Comparison of ENCODE assay signal across 9 mouse cellular contexts in the genomic region with DNA sequence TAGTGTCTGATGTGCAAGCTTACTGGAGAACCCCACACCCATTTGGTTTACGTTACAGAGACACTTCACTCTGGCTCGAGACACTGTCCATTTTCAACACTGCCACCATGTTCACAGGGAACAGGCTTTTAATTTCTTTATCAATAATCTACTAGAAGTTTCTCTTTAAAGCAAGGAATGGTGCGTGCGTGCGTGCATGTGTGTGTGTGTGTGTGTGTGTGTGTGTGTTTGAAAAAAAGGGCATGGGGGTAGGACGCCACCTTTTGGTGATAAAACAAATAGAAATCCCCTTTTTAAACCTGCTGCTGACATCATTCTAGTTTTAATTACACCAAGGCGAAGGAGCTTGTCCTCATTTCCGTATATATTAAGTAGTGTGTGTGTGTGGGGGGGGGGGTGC. TPM values are rescaled to one million over a fixed set of nuclear protein-coding genes. Genes with fewer than 3 reads are reported as not detected.
DNase-seq lines count a peak whose midpoint lies in the region; ATAC-seq and TF ChIP-seq lines count a peak whose summit lies in the region.
"Had no signal": no experiment of that assay in that cellular context is flagged by ENCODE, and none has a peak within 500 bp of the region (broad histone marks: within the 10 kb centered on the region; RNA-seq: fewer than 3 reads in every experiment).

No protein-coding gene starts in this region.

- no peaks in the 10 kb centered on the region for H3K4me1 ChIP-seq in cerebellum, adult 2 months (ENCODE audit: control insufficient read depth, insufficient read depth, low read length)

- no peak overlapping the region for H3K4me3 ChIP-seq in cerebellum, adult 2 months (replicated peaks; ENCODE audit: insufficient read depth, low read depth, low read length)
- H3K4me3 ChIP-seq: liver, embryonic 13.5 days had no signal

- peak; percentile 52; the same call in 1 of the 2 replicates for TF ChIP-seq CTCF in cerebellum, adult 2 months (IDR thresholded peaks at IDR 0.05; ENCODE audit: borderline replicate concordance, insufficient read depth, low read depth, low read length)

- DNase-seq in cerebellum, adult 2 months = no peak
- peak; percentile 32 for DNase-seq in layer of hippocampus, adult 11-12 months (ENCODE audit: low spot score)
- no peak for DNase-seq in layer of hippocampus, adult 9-11 months
- peak; percentile 43 for DNase-seq in 3134 (ENCODE audit: extremely low read depth, insufficient read length, low spot score)
- DNase-seq in adrenal gland, postnatal 25 days = peak; percentile 10
- peak; percentile 64 for DNase-seq in retina, embryonic 14.5 days (ENCODE audit: low spot score)
- DNase-seq in urinary bladder, postnatal 25 days (ENCODE audit: low spot score) = no peak
- DNase-seq: liver, embryonic 13.5 days had no signal

- H3K27me3 ChIP-seq in cerebellum, adult 2 months (ENCODE audit: control insufficient read depth, insufficient read depth, low read length) = no peaks in the 10 kb centered on the region

- 63% methylated on average over 8 of the region's 8 CpGs for WGBS in cerebellum, adult 2 months

- H3K27ac ChIP-seq in cerebellum, adult 2 months (ENCODE audit: insufficient read depth, low read length) = no peak overlapping the region
- H3K27ac ChIP-seq: liver, embryonic 13.5 days had no signal

- TF ChIP-seq POLR2A in cerebellum, adult 2 months (IDR thresholded peaks at IDR 0.05; ENCODE audit: borderline replicate concordance, insufficient read depth, low read length) = no peak

- ATAC-seq in cerebellum, adult (ENCODE audit: insufficient number of reproducible peaks, low FRiP score, low TSS enrichment) = no peak

RNA-seq across cellular contexts. Expression of gene Foxp1, which starts 2.8 kb away (rescaled TPM):
- polyA plus RNA-seq in cerebellum, adult 2 months (2012; rRNA removed) = 21.0 and 22.0 TPM in 2 replicates
- 51.1 and 58.1 TPM in 2 replicates for total RNA-seq in adrenal gland, postnatal 25 days (2021)

Comparison
In these comparisons a context has a peak if more than half of its experiments do, and no peak if none do; other contexts are left out.
1. DNase-seq: peak in layer of hippocampus, adult 11-12 months (single experiment), 3134 (single experiment), adrenal gland, postnatal 25 days (single experiment) and retina, embryonic 14.5 days (single experiment); none in cerebellum, adult 2 months (0 of 2), layer of hippocampus, adult 9-11 months (single experiment) and urinary bladder, postnatal 25 days (single experiment).